Mouse (Mus musculus) lung, embryonic 16.5 days (tissue): ENCODE results near the gene Armh2. TPM values are rescaled to one million over a fixed set of nuclear protein-coding genes. Genes with fewer than 3 reads are reported as not detected.
A peak's percentile ranks its signal among the peaks of the same experiment; 100 is the strongest.

Experiments used
- ATAC-seq: fragments of 200-750 bp; cut with Nextera tagmentation; 2 replicates; pipeline ENCODE4 v1.8.0; 2017; ENCODE audit warnings: low read depth, mild to moderate bottlenecking, moderate library complexity
- H3K27ac ChIP-seq: fragments of 300-500 bp; sonication (generic); 2 replicates; pipeline ENCODE4 v1.5.1; 2014; ENCODE audit warnings: mild to moderate bottlenecking, control low read depth, low read length
- H3K27me3 ChIP-seq: fragments of 300-500 bp; sonication (generic); 2 replicates; pipeline ENCODE4 v1.6.1; 2014; ENCODE audit warnings: low read depth, low read length, mixed read lengths; ENCODE audit not compliant: control insufficient read depth, insufficient read depth
- H3K36me3 ChIP-seq: fragments of 300-500 bp; sonication (generic); 2 replicates; pipeline ENCODE4 v1.6.1; 2014; ENCODE audit warnings: low read length; ENCODE audit not compliant: control insufficient read depth, insufficient read depth
- H3K4me1 ChIP-seq: fragments of 300-500 bp; sonication (generic); replicated peaks from 2 replicates; pipeline ENCODE4 v1.6.1; 2014; ENCODE audit warnings: low read length, mixed read lengths; ENCODE audit not compliant: control insufficient read depth, insufficient read depth
- H3K4me2 ChIP-seq: fragments of 300-500 bp; sonication (generic); 2 replicates; pipeline ENCODE4 v1.6.1; 2014; ENCODE audit warnings: low read depth, low read length, control low read depth
- H3K4me3 ChIP-seq: fragments of 300-500 bp; sonication (generic); 2 replicates; pipeline ENCODE4 v1.5.1; 2014; ENCODE audit warnings: mild to moderate bottlenecking, low read length, control low read depth
- H3K9ac ChIP-seq: fragments of 300-500 bp; sonication (generic); 2 replicates; pipeline ENCODE4 v1.6.1; 2014; ENCODE audit warnings: low read length, control low read depth
- H3K9me3 ChIP-seq: fragments of 300-500 bp; sonication (generic); 2 replicates; pipeline ENCODE4 v1.6.1; 2016; ENCODE audit warnings: low read length; ENCODE audit not compliant: control insufficient read depth
- WGBS: fragments of 180-500 bp; shearing (Covaris S2); extraction: QIAGEN DNeasy Blood & Tissue Kit; methylation state at CpG from one replicate; pipeline ENCODE4 v1.1.7; 2014; 5-methylcytosine and 5-hydroxymethylcytosine counted together
- polyA plus RNA-seq: library from polyadenylated mRNA; unstranded; fragments of >200 nt; fragmentation: Nextera tagmentation; extraction: Ambion mirVana; gene quantifications from 2 replicates; pipeline ENCODE4 v1.2.1, GENCODE M21; 2015

Gene Armh2
- polyA plus RNA-seq, 1 experiment from 2014 or later, result not detected

- WGBS, result 64% methylated on average over 3 of the region's 3 CpGs
- Histone ChIP-seq H3K9ac (no peak overlapping the region), H3K9me3 (no peaks in the 10 kb centered on the region), H3K4me3 (no peak overlapping the region), H3K4me2 (no peak overlapping the region), H3K36me3 (peaks cover 9% of the 10 kb centered on the region), H3K27me3 (no peaks in the 10 kb centered on the region), H3K4me1 (no peaks in the 10 kb centered on the region), H3K27ac (no peak overlapping the region)
- ATAC-seq, result peak; percentile 54; the same call in 1 of the 2 replicates
Observed at GRCm38 (mm10) chr13:24747823-24748222, 6.8 kb downstream of the Armh2 start.

DNA sequence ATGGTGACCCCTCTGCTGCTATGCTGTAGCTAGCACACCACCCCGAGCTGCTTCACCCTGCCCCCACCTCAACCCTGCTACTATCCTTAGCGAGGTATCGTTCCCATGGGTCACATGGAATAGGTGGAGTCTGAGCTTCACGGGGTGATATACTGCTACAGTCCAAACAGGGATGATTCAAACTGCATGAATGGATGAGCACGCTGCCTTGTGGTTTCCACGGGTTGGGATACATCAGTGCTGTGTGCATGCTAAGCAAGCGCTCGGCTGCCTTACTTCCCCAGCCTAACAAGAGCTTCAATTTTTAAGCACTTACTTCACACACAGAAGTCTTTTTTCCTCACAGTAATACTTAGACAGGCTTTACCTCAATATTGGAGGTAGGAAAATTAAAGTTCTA, 9.8 kb downstream of the Armh2 start:
- H3K9me3 ChIP-seq, result no peaks in the 10 kb centered on the region
- H3K4me2 ChIP-seq, result no peak overlapping the region
- H3K27ac ChIP-seq, result no peak overlapping the region
- H3K27me3 ChIP-seq, result no peaks in the 10 kb centered on the region
- no peak overlapping the region for H3K4me3 ChIP-seq
- H3K4me1 ChIP-seq, result no peaks in the 10 kb centered on the region
- H3K36me3 ChIP-seq, result peaks cover 28% of the 10 kb centered on the region
- ATAC-seq, result no peak
- 91% methylated on average over 8 of the region's 8 CpGs for WGBS
- H3K9ac ChIP-seq, result no peak overlapping the region

- H3K36me3 ChIP-seq, result peaks cover 33% of the 10 kb centered on the region
- WGBS, result 80% methylated on average over 8 of the region's 8 CpGs
Observed at GRCm38 (mm10) chr13:24751396-24751795, 10.4 kb downstream of the Armh2 start.

GRCm38 (mm10) chr13:24756756-24757155, 15.7 kb downstream of the Armh2 start:
- ATAC-seq, result no peak
- no peak overlapping the region for H3K27ac ChIP-seq
- peaks cover 7% of the 10 kb centered on the region for H3K4me1 ChIP-seq
- H3K4me3 ChIP-seq, result no peak overlapping the region
- no peak overlapping the region for H3K9ac ChIP-seq
- WGBS, result 95% methylated on average over 3 of the region's 3 CpGs
- no peaks in the 10 kb centered on the region for H3K27me3 ChIP-seq
- no peaks in the 10 kb centered on the region for H3K9me3 ChIP-seq
- H3K4me2 ChIP-seq, result no peak overlapping the region
- peaks cover 39% of the 10 kb centered on the region for H3K36me3 ChIP-seq

More at GRCm38 (mm10) chr13:24751396-24751795, 10.4 kb downstream of the Armh2 start:
- no peak overlapping the region for H3K4me3 ChIP-seq
- no peaks in the 10 kb centered on the region for H3K27me3 ChIP-seq
- no peak overlapping the region for H3K9ac ChIP-seq
- H3K9me3 ChIP-seq, result no peaks in the 10 kb centered on the region
- H3K4me2 ChIP-seq, result no peak overlapping the region
- no peaks in the 10 kb centered on the region for H3K4me1 ChIP-seq
- ATAC-seq, result no peak
- H3K27ac ChIP-seq, result no peak overlapping the region

GRCm38 (mm10) chr13:24757820-24758564, 17.0 kb downstream of the Armh2 start:
- H3K27me3 ChIP-seq, result no peaks in the 10 kb centered on the region
- no peak for ATAC-seq
- WGBS, result 73% methylated on average over 12 of the region's 12 CpGs
- no peak overlapping the region for H3K9ac ChIP-seq
- no peaks in the 10 kb centered on the region for H3K9me3 ChIP-seq
- peaks cover 36% of the 10 kb centered on the region for H3K36me3 ChIP-seq
- H3K27ac ChIP-seq, result no peak overlapping the region
- H3K4me1 ChIP-seq, result peaks cover 11% of the 10 kb centered on the region
- no peak overlapping the region for H3K4me3 ChIP-seq
- no peak overlapping the region for H3K4me2 ChIP-seq

GRCm38 (mm10) chr13:24759451-24759850, 18.4 kb downstream of the Armh2 start:
- Histone ChIP-seq H3K27me3 (no peaks in the 10 kb centered on the region), H3K9ac (no peak overlapping the region), H3K36me3 (peaks cover 28% of the 10 kb centered on the region), H3K4me3 (no peak overlapping the region), H3K4me2 (no peak overlapping the region), H3K9me3 (no peaks in the 10 kb centered on the region), H3K27ac (no peak overlapping the region), H3K4me1 (peaks cover 11% of the 10 kb centered on the region)
- ATAC-seq, result no peak
- 77% methylated on average over 10 of the region's 10 CpGs for WGBS

GRCm38 (mm10) chr13:24760351-24760870, 19.4 kb downstream of the Armh2 start:
- H3K9ac ChIP-seq, result peak overlapping the region; percentile 92
- peak overlapping the region; percentile 98 for H3K4me3 ChIP-seq
- no peak for ATAC-seq
- peaks cover 20% of the 10 kb centered on the region for H3K36me3 ChIP-seq
- no peaks in the 10 kb centered on the region for H3K27me3 ChIP-seq
- WGBS, result 47% methylated on average over 5 of the region's 5 CpGs
- peak overlapping the region; percentile 82 for H3K4me2 ChIP-seq
- H3K27ac ChIP-seq, result no peak overlapping the region
- H3K9me3 ChIP-seq, result no peaks in the 10 kb centered on the region
- H3K4me1 ChIP-seq, result peaks cover 11% of the 10 kb centered on the region

GRCm38 (mm10) chr13:24761083-24761402, 20.0 kb downstream of the Armh2 start:
- H3K27me3 ChIP-seq, result no peaks in the 10 kb centered on the region
- peak overlapping the region; percentile 92 for H3K9ac ChIP-seq
- peak overlapping the region; percentile 82 for H3K4me2 ChIP-seq
- H3K36me3 ChIP-seq, result peaks cover 14% of the 10 kb centered on the region
- peak overlapping the region; percentile 56 for H3K27ac ChIP-seq
- peaks cover 11% of the 10 kb centered on the region for H3K4me1 ChIP-seq
- no peak for ATAC-seq
- peak overlapping the region; percentile 98 for H3K4me3 ChIP-seq
- WGBS, result 1% methylated on average over 10 of the region's 10 CpGs
- no peaks in the 10 kb centered on the region for H3K9me3 ChIP-seq

DNA sequence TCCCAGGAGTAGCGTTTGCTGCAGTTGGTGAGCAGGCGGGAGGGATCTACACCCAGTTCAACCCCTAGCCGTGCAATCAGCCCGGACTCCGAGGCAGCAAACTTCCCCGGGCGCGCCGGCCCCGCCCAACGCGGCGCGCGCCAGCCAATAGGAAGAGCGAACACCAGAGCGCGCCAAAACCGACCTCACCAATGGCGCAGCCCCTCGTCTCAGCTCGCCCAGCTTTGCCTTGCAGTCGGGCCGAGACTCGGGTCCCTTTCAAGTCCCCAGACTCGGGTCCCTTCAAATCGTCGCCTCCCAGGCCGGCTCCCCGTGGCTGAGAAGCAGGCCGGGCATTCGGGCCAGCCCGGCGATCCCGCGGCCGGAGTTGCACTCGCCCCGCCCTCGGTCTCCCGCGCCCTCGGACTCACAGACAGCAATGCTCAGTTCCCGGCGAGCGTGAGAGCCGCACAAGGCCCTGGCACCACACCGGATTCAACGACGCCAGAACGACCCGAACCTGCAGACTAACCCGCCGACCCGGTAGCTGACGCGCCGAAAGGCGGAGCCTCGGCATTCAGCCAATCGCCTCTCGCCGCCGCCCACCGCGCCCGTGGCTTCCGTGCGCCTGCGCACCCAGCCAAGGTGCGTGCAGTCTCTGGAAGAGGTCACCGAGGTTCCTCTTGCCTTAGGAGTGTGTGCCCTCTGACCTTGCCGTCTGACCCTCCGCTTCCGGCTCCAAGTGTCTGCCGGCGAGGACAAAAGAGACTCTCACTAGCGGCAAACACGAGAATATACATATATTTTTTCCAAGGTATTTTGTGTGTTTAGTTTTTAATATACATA, 20.6 kb downstream of the Armh2 start, which contains the start of gene Gmnn:
Gene Gmnn, minus strand, starts transcription at position 521 of the 825 bp plus-strand sequence.
- peaks cover 12% of the 10 kb centered on the region; the same call in 1 of the 2 replicates for H3K36me3 ChIP-seq
- H3K27ac ChIP-seq, result peak within 1 kb of the TSS; percentile 98
- H3K4me1 ChIP-seq, result peaks cover 11% of the 10 kb centered on the region
- WGBS, result under 1% methylated on average over 79 of the region's 79 CpGs
- no peaks in the 10 kb centered on the region for H3K9me3 ChIP-seq
- peak; percentile 99 for ATAC-seq
- peak within 1 kb of the TSS; percentile 92 for H3K9ac ChIP-seq
- H3K27me3 ChIP-seq, result no peaks in the 10 kb centered on the region
- H3K4me3 ChIP-seq, result peak within 1 kb of the TSS; percentile 98
- H3K4me2 ChIP-seq, result peak within 1 kb of the TSS; percentile 82
